Mouse (Mus musculus): ENCODE results near the gene Trim62.

Gene Trim62

GRCm38 (mm10) chr4:128950461-128950860 lies 67.1 kb downstream of the Trim62 start:
- in situ Hi-C loops (cut with MboI; ENCODE audit: unreplicated experiment in 2 of 2): loop anchor here (10.0 to 25.0 kb wide), 4 partner anchors 236 to 1586 kb away; partner anchors contain the start of gene Bsdc1 (in 1 of the 2)

DNA sequence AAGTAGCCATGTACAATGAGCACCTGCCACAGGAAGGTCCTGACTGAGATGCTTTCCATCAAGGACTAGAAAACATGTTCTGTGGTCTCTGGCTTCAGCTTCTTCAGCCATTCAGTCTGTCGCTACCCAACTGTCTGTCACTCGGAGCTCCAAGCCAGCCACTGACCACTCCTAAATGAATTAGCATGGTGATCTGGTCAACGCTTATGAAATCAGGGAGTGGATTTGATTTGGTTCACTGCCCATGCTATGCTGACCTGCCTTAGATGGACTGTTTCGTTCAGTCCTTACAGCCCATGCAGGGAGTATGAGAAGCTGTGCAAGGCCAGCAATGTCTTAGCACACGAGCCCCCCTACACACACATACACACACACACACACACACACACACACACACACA lies 70.5 kb downstream of the Trim62 start:
- in situ Hi-C loops (cut with MboI; ENCODE audit: unreplicated experiment in 2 of 2): loop anchor here (10.0 to 25.0 kb wide), 4 partner anchors 239 to 1589 kb away; partner anchors contain the start of gene Bsdc1 (in 1 of the 2)

GRCm38 (mm10) chr4:128957155-128957911 lies 74.0 kb downstream of the Trim62 start:
- in situ Hi-C loops (cut with MboI; ENCODE audit: unreplicated experiment in 2 of 2): loop anchor here (5.0 to 25.0 kb wide), 7 partner anchors 130 to 1593 kb away; partner anchors contain the start of gene Bsdc1 (in 1 of the 2)

DNA sequence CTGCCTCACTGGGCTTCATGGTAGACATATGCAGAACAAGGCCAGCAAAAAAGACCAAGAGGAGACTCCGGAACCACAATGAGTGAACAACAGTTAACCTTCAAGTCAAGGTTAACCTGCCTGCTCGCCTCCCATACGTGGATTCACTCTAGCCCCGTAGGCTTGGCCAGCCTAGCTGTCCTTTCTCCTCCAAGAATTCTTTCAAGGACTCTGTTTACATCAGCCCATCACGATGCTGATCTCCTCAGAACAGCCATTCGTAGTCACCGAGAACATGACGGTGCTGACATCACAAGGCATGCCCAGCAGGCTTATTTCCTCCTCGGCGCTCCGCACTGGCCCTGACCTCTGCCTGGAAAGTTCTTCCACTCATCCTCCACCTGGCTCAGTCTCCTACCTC lies 74.8 kb downstream of the Trim62 start:
- in situ Hi-C loops (cut with MboI; ENCODE audit: unreplicated experiment in 2 of 2): loop anchor here (5.0 to 25.0 kb wide), 7 partner anchors 129 to 1593 kb away; partner anchors contain the start of gene Bsdc1 (in 1 of the 2)

- in situ Hi-C loops (cut with MboI; ENCODE audit: unreplicated experiment in 2 of 2): loop anchor here (5.0 to 25.0 kb wide), 7 partner anchors 128 to 1594 kb away; partner anchors contain the start of gene Bsdc1 (in 1 of the 2)
Observed at GRCm38 (mm10) chr4:128958849-128959248, 75.5 kb downstream of the Trim62 start.

DNA sequence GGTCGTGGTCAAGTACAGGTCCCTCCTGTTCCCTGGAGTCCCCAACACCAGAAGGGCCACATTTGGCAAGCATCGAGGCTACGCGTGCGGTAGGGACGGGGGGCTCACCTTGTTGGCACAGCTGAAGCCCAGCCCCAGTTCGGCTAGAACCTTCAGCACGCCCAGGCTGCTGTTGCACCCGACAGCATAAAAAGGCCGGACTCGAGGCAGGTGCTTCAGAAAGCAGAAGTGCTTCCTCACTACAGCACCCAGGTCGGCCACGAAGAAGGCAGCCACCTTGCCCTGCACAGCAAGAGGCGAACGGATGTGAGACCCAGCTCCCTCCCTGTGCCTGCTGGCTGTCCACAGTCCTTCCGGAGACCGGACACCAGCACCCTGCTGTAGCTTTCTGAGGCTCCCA lies 76.3 kb downstream of the Trim62 start:
- in situ Hi-C loops (cut with MboI; ENCODE audit: unreplicated experiment in 2 of 2): loop anchor here (5.0 to 25.0 kb wide), 7 partner anchors 128 to 1595 kb away; partner anchors contain the start of gene Bsdc1 (in 1 of the 2)

All from v-Abl transformed pro-B cells (cell line).